Comparison of ENCODE assay signal across 8 mouse cellular contexts in genomic region chr11:78697753-78698171, GRCm38 (mm10). TPM values are rescaled to one million over a fixed set of nuclear protein-coding genes. Genes with fewer than 3 reads are reported as not detected.
DNase-seq lines count a peak whose midpoint lies in the region; ATAC-seq lines count a peak whose summit lies in the region.

No protein-coding gene starts in this region.

- H3K9ac ChIP-seq in intestine, embryonic 15.5 days = no peak overlapping the region

- WGBS in intestine, embryonic 15.5 days = under 1% methylated on average over 12 of the region's 12 CpGs
- under 1% methylated on average over 12 of the region's 12 CpGs for WGBS in midbrain, embryonic 10.5 days

- peaks cover 17% of the 10 kb centered on the region for H3K4me1 ChIP-seq in intestine, embryonic 15.5 days (replicated peaks)
- peaks cover 34% of the 10 kb centered on the region for H3K4me1 ChIP-seq in midbrain, embryonic 10.5 days

- intact Hi-C loops in gastrocnemius, postnatal 36 days (cut with DNase I) = no loop called here
- intact Hi-C loops in left cerebral cortex, postnatal 25 days (cut with DNase I) = loop anchor here (2.0 to 5.0 kb wide), 2 partner anchors 60 to 129 kb away; partner anchors contain the start of gene Lyrm9

- peak overlapping the region; percentile 82 for H3K4me3 ChIP-seq in intestine, embryonic 15.5 days (replicated peaks)
- H3K4me3 ChIP-seq in midbrain, embryonic 10.5 days = peak overlapping the region; percentile 92

- 0 out of 2 replicates have a peak overlapping the region, but pooled peaks have one; percentile 17 for H3K27ac ChIP-seq in intestine, embryonic 15.5 days
- H3K27ac ChIP-seq in midbrain, embryonic 10.5 days (replicated peaks) = peak overlapping the region; percentile 95

- H3K36me3 ChIP-seq in intestine, embryonic 15.5 days = no peaks in the 10 kb centered on the region
- H3K36me3 ChIP-seq in midbrain, embryonic 10.5 days = peaks cover 10% of the 10 kb centered on the region

- H3K27me3 ChIP-seq in intestine, embryonic 15.5 days (replicated peaks) = 0 out of 2 replicates have a peak, but pooled peaks cover 3% of the 10 kb centered on the region
- H3K27me3 ChIP-seq in midbrain, embryonic 10.5 days (ENCODE audit: low read depth, poor library complexity, severe bottlenecking) = peaks cover 5% of the 10 kb centered on the region; the same call in 1 of the 2 replicates

- H3K9me3 ChIP-seq in intestine, embryonic 15.5 days = no peaks in the 10 kb centered on the region
- no peaks in the 10 kb centered on the region for H3K9me3 ChIP-seq in midbrain, embryonic 10.5 days (replicated peaks)

- peak; percentile 93 for ATAC-seq in intestine, embryonic 15.5 days

- peak; percentile 93 for DNase-seq in adrenal gland, adult 2 months
- peak; percentile 84 for DNase-seq in embryo, embryonic 11.5 days (ENCODE audit: low read depth, low spot score)
- peak; percentile 83 for DNase-seq in gastrocnemius, postnatal 36 days
- DNase-seq in left cerebral cortex, postnatal 25 days (ENCODE audit: low spot score in 2 of 2) = peak; percentile 88 to 97
- peak; percentile 86 for DNase-seq in midbrain, embryonic 10.5 days (ENCODE audit: low spot score)
- DNase-seq in right cerebral cortex, postnatal 4 days = peak; percentile 70
- no peak for DNase-seq in Muller cell, postnatal 12 days (ENCODE audit: inconsistent ontology term)

- H3K4me2 ChIP-seq in intestine, embryonic 15.5 days (replicated peaks) = peak overlapping the region; percentile 43

RNA-seq across cellular contexts. Expression of gene Nlk, which starts 0.6 kb away (rescaled TPM):
- total RNA-seq in adrenal gland, adult 2 months (2021) = 10 to 100 TPM; 37.8 to 75.4 TPM
- 29.3 and 30.1 TPM in 2 replicates for polyA plus RNA-seq in adrenal gland, adult 2 months (2012; rRNA removed)
- total RNA-seq in gastrocnemius, postnatal 36 days (2021) = 1 to 10 TPM; 6.5 to 7.9 TPM
- 9.9 and 10.3 TPM in 2 replicates for polyA plus RNA-seq in intestine, embryonic 15.5 days (2015; fragmentation: Nextera tagmentation; extraction: Ambion mirVana)
- 100 to 1,000 TPM; 113 to 115 TPM for total RNA-seq in left cerebral cortex, postnatal 25 days (2021)
- 18.5 and 21.1 TPM in 2 replicates for polyA plus RNA-seq in midbrain, embryonic 10.5 days (2016; fragmentation: Nextera tagmentation; extraction: Ambion mirVana)

RNA-seq across cellular contexts. Expression of gene Ccnq, which starts 53.8 kb away (rescaled TPM):
- 10 to 100 TPM; 52.0 to 68.9 TPM for total RNA-seq in adrenal gland, adult 2 months (2021)
- 117 and 120 TPM in 2 replicates for polyA plus RNA-seq in adrenal gland, adult 2 months (2012; rRNA removed)
- total RNA-seq in gastrocnemius, postnatal 36 days (2021) = 10 to 100 TPM; 10.3 to 10.4 TPM
- polyA plus RNA-seq in intestine, embryonic 15.5 days (2015; fragmentation: Nextera tagmentation; extraction: Ambion mirVana) = 39.8 and 40.6 TPM in 2 replicates
- total RNA-seq in left cerebral cortex, postnatal 25 days (2021) = 10 to 100 TPM; 17.5 to 18.4 TPM
- 39.5 and 40.5 TPM in 2 replicates for polyA plus RNA-seq in midbrain, embryonic 10.5 days (2016; fragmentation: Nextera tagmentation; extraction: Ambion mirVana)

Comparison
In these comparisons a context has a peak if more than half of its experiments do, and no peak if none do; other contexts are left out.
1. RNA of gene Nlk, which starts 0.6 kb away (total RNA-seq): 113 to 115 TPM in left cerebral cortex, postnatal 25 days and 37.8 to 75.4 TPM in adrenal gland, adult 2 months; 6.5 to 7.9 TPM in gastrocnemius, postnatal 36 days; every median in the first group is over 4 times any median in the second.